In the genomic region with DNA sequence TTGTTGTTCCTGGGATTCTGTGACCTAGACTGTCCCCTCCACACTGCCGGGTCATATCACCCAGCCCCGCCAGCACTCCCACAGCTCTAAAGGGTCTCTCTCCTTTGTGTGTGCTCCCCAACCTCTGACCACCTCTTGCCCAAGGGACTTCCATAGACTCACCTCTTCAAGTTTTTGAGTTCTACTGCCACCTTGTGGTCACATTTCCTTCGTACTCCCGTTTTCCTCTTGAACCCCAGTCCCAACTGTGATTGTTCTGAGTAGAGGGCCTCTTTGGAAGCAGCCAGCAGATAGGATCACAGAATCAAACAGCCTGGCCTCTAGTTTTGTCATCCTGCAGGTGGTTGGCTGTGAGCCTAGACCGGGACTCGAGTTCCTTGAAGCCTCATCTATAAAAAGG, we compare ENCODE assay signal across 9 mouse cellular contexts. TPM values are rescaled to one million over a fixed set of nuclear protein-coding genes. Genes with fewer than 3 reads are reported as not detected.
DNase-seq lines count a peak whose midpoint lies in the region; ATAC-seq and TF ChIP-seq lines count a peak whose summit lies in the region.
"Had no signal": no experiment of that assay in that cellular context is flagged by ENCODE, and none has a peak within 500 bp of the region (broad histone marks: within the 10 kb centered on the region; RNA-seq: fewer than 3 reads in every experiment).

No protein-coding gene starts in this region.

- H3K27ac ChIP-seq in MEL (ENCODE audit: control insufficient read depth, low read depth, low read length) = no peak overlapping the region
- no peak overlapping the region for H3K27ac ChIP-seq in kidney, embryonic 14.5 days (ENCODE audit: low read depth, low read length)
- H3K27ac ChIP-seq in limb, embryonic 14.5 days (replicated peaks; ENCODE audit: low read depth, low read length) = no peak overlapping the region
- H3K27ac ChIP-seq: neural tube, embryonic 13.5 days had no signal

- DNase-seq in 416B (ENCODE audit: low read depth) (peak; percentile 79), MEL (ENCODE audit: low read depth, low spot score) (peak; percentile 75)
- DNase-seq in cerebellum, adult 11-12 months = peak; percentile 53
- peak; percentile 84 for DNase-seq in forelimb bud, embryonic 11.5 days (ENCODE audit: low read depth, low spot score)
- peak; percentile 58 for DNase-seq in limb, embryonic 14.5 days (ENCODE audit: low spot score)
- peak; percentile 68 for DNase-seq in retina, adult 2 months (ENCODE audit: low read depth, low spot score)
- DNase-seq in thymus, postnatal 36 days = peak; percentile 42 to 55

- no peaks in the 10 kb centered on the region for H3K9me3 ChIP-seq in MEL (replicated peaks; ENCODE audit: insufficient read depth, low read length)
- H3K9me3 ChIP-seq in kidney, embryonic 14.5 days (ENCODE audit: control insufficient read depth, low read length) = no peaks in the 10 kb centered on the region
- no peaks in the 10 kb centered on the region for H3K9me3 ChIP-seq in limb, embryonic 14.5 days (ENCODE audit: control insufficient read depth, low read length)
- H3K9me3 ChIP-seq: neural tube, embryonic 13.5 days had no signal

- no peak overlapping the region for H3K4me2 ChIP-seq in kidney, embryonic 14.5 days (replicated peaks; ENCODE audit: low read depth, low read length)
- H3K4me2 ChIP-seq in limb, embryonic 14.5 days (replicated peaks; ENCODE audit: low read depth, low read length, severe bottlenecking) = no peak overlapping the region
- H3K4me2 ChIP-seq: neural tube, embryonic 13.5 days had no signal

- no peaks in the 10 kb centered on the region for H3K4me1 ChIP-seq in MEL (ENCODE audit: control insufficient read depth in 1 of 2, insufficient read depth in 2 of 2, low read length in 2 of 2)
- 0 out of 2 replicates have a peak, but pooled peaks cover 6% of the 10 kb centered on the region for H3K4me1 ChIP-seq in kidney, embryonic 14.5 days (ENCODE audit: control insufficient read depth, insufficient read depth, low read length)
- H3K4me1 ChIP-seq in limb, embryonic 14.5 days (ENCODE audit: control insufficient read depth, insufficient read depth, low read length) = peaks cover 3% of the 10 kb centered on the region; the same call in 1 of the 2 replicates

- peak; percentile 85 for TF ChIP-seq RAD21 in MEL (IDR thresholded peaks at IDR 0.05; ENCODE audit: low read depth, low read length)

- H3K36me3 ChIP-seq in MEL (ENCODE audit: control insufficient read depth in 1 of 2, insufficient read depth in 2 of 2, low read length in 2 of 2) = no peaks in the 10 kb centered on the region
- H3K36me3 ChIP-seq in kidney, embryonic 14.5 days (ENCODE audit: control insufficient read depth, insufficient read depth, low read length) = no peaks in the 10 kb centered on the region
- no peaks in the 10 kb centered on the region for H3K36me3 ChIP-seq in limb, embryonic 14.5 days (ENCODE audit: control insufficient read depth, insufficient read depth, low read length)
- H3K36me3 ChIP-seq: neural tube, embryonic 13.5 days had no signal

- H3K27me3 ChIP-seq in MEL (ENCODE audit: control insufficient read depth in 1 of 2, insufficient read depth in 2 of 2, low read length in 2 of 2) = no peaks in the 10 kb centered on the region; a peak in 1 of 4 replicates
- no peaks in the 10 kb centered on the region for H3K27me3 ChIP-seq in kidney, embryonic 14.5 days (ENCODE audit: control insufficient read depth, insufficient read depth, low read length)
- no peaks in the 10 kb centered on the region for H3K27me3 ChIP-seq in limb, embryonic 14.5 days (ENCODE audit: control insufficient read depth, insufficient read depth, low read length)
- H3K27me3 ChIP-seq: neural tube, embryonic 13.5 days had no signal

- H3K9ac ChIP-seq in MEL (ENCODE audit: control insufficient read depth, low read depth, low read length, poor library complexity, severe bottlenecking) = no peak overlapping the region
- H3K9ac ChIP-seq in kidney, embryonic 14.5 days (ENCODE audit: low read depth, low read length) = no peak overlapping the region
- no peak overlapping the region for H3K9ac ChIP-seq in limb, embryonic 14.5 days (ENCODE audit: low read depth, low read length, severe bottlenecking)
- H3K9ac ChIP-seq: neural tube, embryonic 13.5 days had no signal

- no peak for TF ChIP-seq EP300 in MEL (IDR thresholded peaks at IDR 0.05; ENCODE audit: low read depth in 1 of 2, low read length in 2 of 2)

- no peaks in the 10 kb centered on the region for H3K79me2 ChIP-seq in MEL (ENCODE audit: control insufficient read depth, insufficient read depth, low read length, poor library complexity)

- ATAC-seq in kidney, embryonic 14.5 days (ENCODE audit: low FRiP score, low TSS enrichment) = peak; percentile 62; the same call in 1 of the 2 replicates
- no peak for ATAC-seq in limb, embryonic 14.5 days (ENCODE audit: low FRiP score, low read depth)

- no peak for TF ChIP-seq POLR2A in MEL (IDR thresholded peaks at IDR 0.05; ENCODE audit: control insufficient read depth in 1 of 2, insufficient read depth in 1 of 2, low read depth in 1 of 2, low read length in 2 of 2, poor library complexity in 1 of 2)
- no peak for TF ChIP-seq POLR2A in limb, embryonic 14.5 days (IDR thresholded peaks at IDR 0.05; ENCODE audit: borderline replicate concordance, extremely low read depth, insufficient read depth, insufficient read length)

- peak; percentile 44 to 86 (median 58) for TF ChIP-seq CTCF in MEL (IDR thresholded peaks at IDR 0.05 in 2 of 3, conservative IDR thresholded peaks at IDR 0.05 in 1 of 3; ENCODE audit: control insufficient read depth in 1 of 3, insufficient read depth in 1 of 3, low read depth in 2 of 3, low read length in 3 of 3, poor library complexity in 1 of 3, severe bottlenecking in 1 of 3)

- WGBS in kidney, embryonic 14.5 days = 11% methylated on average over 6 of the region's 6 CpGs
- 8% methylated on average over 6 of the region's 6 CpGs for WGBS in limb, embryonic 14.5 days

- no peak overlapping the region for H3K4me3 ChIP-seq in MEL (ENCODE audit: control insufficient read depth in 1 of 2, insufficient read depth in 1 of 2, low read depth in 2 of 2, low read length in 2 of 2)
- H3K4me3 ChIP-seq in kidney, embryonic 14.5 days (ENCODE audit: low read length) = no peak overlapping the region
- no peak overlapping the region for H3K4me3 ChIP-seq in limb, embryonic 14.5 days (replicated peaks; ENCODE audit: low read length)
- H3K4me3 ChIP-seq: neural tube, embryonic 13.5 days had no signal

TF ChIP-seq in MEL, 35 proteins besides CTCF, POLR2A, EP300 and RAD21:
- TF ChIP-seq SMC3 (IDR thresholded peaks at IDR 0.05; ENCODE audit: low read depth, low read length) = peak; percentile 91
- no peak for TF ChIP-seq MAX (IDR thresholded peaks at IDR 0.05; ENCODE audit: low read length)
- no peak for TF ChIP-seq ZKSCAN1 (IDR thresholded peaks at IDR 0.05; ENCODE audit: low read depth, low read length)
- peak; percentile 87 for TF ChIP-seq ZC3H11A (IDR thresholded peaks at IDR 0.05; ENCODE audit: low read depth, low read length)
- TF ChIP-seq GATA1 (IDR thresholded peaks at IDR 0.05; ENCODE audit: low read depth, low read length) = no peak

RNA-seq across cellular contexts. Expression of a gene that starts 30.8 kb away (rescaled TPM):
- 81.3 and 82.7 TPM in 2 replicates for total RNA-seq in MEL (2012; rRNA removed)
- polyA plus RNA-seq in MEL (2012; ENCODE audit: insufficient read depth in 1 of 2, insufficient read length in 2 of 2, low read depth in 1 of 2, low replicate concordance in 2 of 2, missing spikeins in 1 of 2) = 100 to 1,000 TPM in 1 of 2 experiments, 10 to 100 TPM in 1; 66.2 to 119 TPM
- 41.4 and 49.6 TPM in 2 replicates for polyA plus RNA-seq in kidney, embryonic 14.5 days (2014; fragmentation: Nextera tagmentation; extraction: Ambion mirVana)
- 104 and 111 TPM in 2 replicates for polyA plus RNA-seq in limb, embryonic 14.5 days (2012; rRNA removed)
- 37.1 and 37.6 TPM in 2 replicates for polyA plus RNA-seq in limb, embryonic 14.5 days (2014; fragmentation: Nextera tagmentation; extraction: Ambion mirVana)
